Mouse (Mus musculus) retina, postnatal 1 day (tissue): ENCODE results near the gene Sf1.

Experiments
- DNase-seq: peaks from one replicate; pipeline ENCODE4 v3.0.0-alpha.2; 2012

Sf1 gene

GRCm38 (mm10) chr19:6376255-6376564 lies 12.7 kb downstream of the Sf1 start:
- DNase-seq: peak; percentile 61

- no peak for DNase-seq
Measured at GRCm38 (mm10) chr19:6376643-6377042, 13.2 kb downstream of the Sf1 start.

GRCm38 (mm10) chr19:6377327-6378040 lies 14.0 kb downstream of the Sf1 start:
- no peak for DNase-seq

- no peak for DNase-seq
Measured at GRCm38 (mm10) chr19:6380411-6381166, 17.1 kb downstream of the Sf1 start.

- DNase-seq: no peak
Measured at GRCm38 (mm10) chr19:6381238-6381637, 17.7 kb downstream of the Sf1 start.

GRCm38 (mm10) chr19:6382323-6382924 lies 18.9 kb downstream of the Sf1 start:
- DNase-seq: no peak

- DNase-seq: peak; percentile 38
Measured at GRCm38 (mm10) chr19:6383470-6383869, 20.0 kb downstream of the Sf1 start.

- peak; percentile 81 for DNase-seq
Measured at GRCm38 (mm10) chr19:6384128-6384527, 20.6 kb downstream of the Sf1 start, which contains the start of gene Pygm. Gene Pygm (plus strand): TSS chr19:6384399.

GRCm38 (mm10) chr19:6384954-6385353 lies 21.5 kb downstream of the Sf1 start:
- no peak for DNase-seq

- no peak for DNase-seq
Measured at GRCm38 (mm10) chr19:6385419-6385818, 21.9 kb downstream of the Sf1 start.

GRCm38 (mm10) chr19:6385821-6386220 lies 22.3 kb downstream of the Sf1 start:
- no peak for DNase-seq

GRCm38 (mm10) chr19:6386234-6386633 lies 22.7 kb downstream of the Sf1 start:
- DNase-seq: no peak

- DNase-seq: peak; percentile 51
Measured at GRCm38 (mm10) chr19:6388006-6388405, 24.5 kb downstream of the Sf1 start.

- DNase-seq: peak; percentile 37
Measured at GRCm38 (mm10) chr19:6389803-6390202, 26.3 kb downstream of the Sf1 start.

- DNase-seq: no peak
Measured at GRCm38 (mm10) chr19:6390251-6390650, 26.8 kb downstream of the Sf1 start.

GRCm38 (mm10) chr19:6392743-6393393 lies 29.4 kb downstream of the Sf1 start:
- DNase-seq: no peak

GRCm38 (mm10) chr19:6393637-6394036 lies 30.1 kb downstream of the Sf1 start:
- DNase-seq: no peak

- no peak for DNase-seq
Measured at GRCm38 (mm10) chr19:6396237-6396636, 32.7 kb downstream of the Sf1 start.

GRCm38 (mm10) chr19:6397582-6398249 lies 34.2 kb downstream of the Sf1 start:
- no peak for DNase-seq

- DNase-seq: peak; percentile 85
Measured at GRCm38 (mm10) chr19:6398447-6399284, 35.2 kb downstream of the Sf1 start.

- DNase-seq: peak; percentile 78
Measured at GRCm38 (mm10) chr19:6399285-6400095, 36.0 kb downstream of the Sf1 start, which contains the start of gene Rasgrp2. Gene Rasgrp2 (plus strand): TSS chr19:6399340.
